Mouse (Mus musculus): ENCODE measurements around the gene Arhgap23. TPM values are rescaled to one million over a fixed set of nuclear protein-coding genes. Genes with fewer than 3 reads are reported as not detected.

Arhgap23 gene
- polyA plus RNA-seq, 1 experiment from 2014 or later = 4.3 TPM

DNA sequence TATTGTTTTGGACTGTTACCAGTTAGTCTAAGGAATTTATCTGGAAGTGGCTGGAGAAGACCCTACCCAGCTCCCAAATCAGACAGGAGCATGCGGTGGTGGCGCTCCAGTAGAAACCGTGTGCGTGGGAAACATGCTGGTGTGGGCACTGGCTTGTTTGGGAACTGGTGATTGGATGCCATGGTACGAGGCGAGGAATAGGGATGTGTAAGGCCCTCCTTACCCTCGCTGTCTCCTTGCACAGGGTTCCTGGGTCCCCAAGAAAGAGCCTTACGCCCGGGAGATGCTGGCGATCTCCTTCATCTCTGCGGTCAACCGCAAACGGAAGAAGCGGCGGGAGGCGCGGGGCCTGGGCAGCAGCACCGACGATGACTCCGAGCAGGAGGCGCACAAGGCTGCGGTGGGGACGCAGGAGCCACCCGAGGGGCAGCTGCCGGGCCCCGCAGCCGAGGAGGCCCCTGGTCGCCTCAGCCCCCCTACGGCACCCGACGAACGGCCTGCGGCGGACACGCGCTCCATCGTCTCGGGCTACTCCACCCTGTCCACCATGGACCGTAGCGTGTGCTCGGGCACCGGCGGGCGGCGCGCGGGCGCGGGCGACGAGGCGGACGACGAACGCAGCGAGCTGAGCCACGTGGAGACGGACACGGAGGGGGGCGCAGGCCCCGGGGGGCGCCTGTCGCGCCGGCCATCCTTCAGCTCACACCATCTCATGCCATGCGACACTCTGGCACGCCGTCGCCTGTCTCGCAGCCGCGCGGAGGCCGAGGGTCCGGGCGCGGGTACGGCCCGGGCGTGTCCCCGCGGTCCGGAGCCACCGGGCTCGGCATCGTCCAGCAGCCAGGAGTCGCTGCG is 84.8 kb downstream of the Arhgap23 start, which contains the start of gene 4933428G20Rik:
4933428G20Rik (minus strand) TSS at position 476 of the 855 bp plus-strand sequence.
- no peak for TF ChIP-seq CTCF (IDR thresholded peaks at IDR 0.05; ENCODE audit: low read depth)
- no peak for TF ChIP-seq EP300 (optimal IDR thresholded peaks at IDR 0.05)
- no peak for DNase-seq (ENCODE audit: low spot score)
- 51% methylated on average over 88 of the region's 88 CpGs for WGBS
- H3K9ac ChIP-seq (ENCODE audit: low read length) = no peak within 1 kb of the TSS
- H3K9me3 ChIP-seq (ENCODE audit: control insufficient read depth, low read length) = no peaks in the 10 kb centered on the region
- no peaks in the 10 kb centered on the region for H3K4me1 ChIP-seq (replicated peaks; ENCODE audit: control insufficient read depth, insufficient read depth)
- ATAC-seq (ENCODE audit: low FRiP score, low TSS enrichment) = no peak
- H3K4me2 ChIP-seq (replicated peaks; ENCODE audit: low read depth) = 0 out of 2 replicates have a peak within 1 kb of the TSS, but pooled peaks have one; percentile 11
- H3K36me3 ChIP-seq (ENCODE audit: control insufficient read depth, insufficient read depth, low read length) = peaks cover 12% of the 10 kb centered on the region
- 0 out of 2 replicates have a peak within 1 kb of the TSS, but pooled peaks have one; percentile 10 for H3K4me3 ChIP-seq (ENCODE audit: low read depth, low read length)
- H3K27ac ChIP-seq (replicated peaks) = no peak within 1 kb of the TSS
- no peaks in the 10 kb centered on the region for H3K27me3 ChIP-seq (ENCODE audit: control insufficient read depth, insufficient read depth, low read length)

DNA sequence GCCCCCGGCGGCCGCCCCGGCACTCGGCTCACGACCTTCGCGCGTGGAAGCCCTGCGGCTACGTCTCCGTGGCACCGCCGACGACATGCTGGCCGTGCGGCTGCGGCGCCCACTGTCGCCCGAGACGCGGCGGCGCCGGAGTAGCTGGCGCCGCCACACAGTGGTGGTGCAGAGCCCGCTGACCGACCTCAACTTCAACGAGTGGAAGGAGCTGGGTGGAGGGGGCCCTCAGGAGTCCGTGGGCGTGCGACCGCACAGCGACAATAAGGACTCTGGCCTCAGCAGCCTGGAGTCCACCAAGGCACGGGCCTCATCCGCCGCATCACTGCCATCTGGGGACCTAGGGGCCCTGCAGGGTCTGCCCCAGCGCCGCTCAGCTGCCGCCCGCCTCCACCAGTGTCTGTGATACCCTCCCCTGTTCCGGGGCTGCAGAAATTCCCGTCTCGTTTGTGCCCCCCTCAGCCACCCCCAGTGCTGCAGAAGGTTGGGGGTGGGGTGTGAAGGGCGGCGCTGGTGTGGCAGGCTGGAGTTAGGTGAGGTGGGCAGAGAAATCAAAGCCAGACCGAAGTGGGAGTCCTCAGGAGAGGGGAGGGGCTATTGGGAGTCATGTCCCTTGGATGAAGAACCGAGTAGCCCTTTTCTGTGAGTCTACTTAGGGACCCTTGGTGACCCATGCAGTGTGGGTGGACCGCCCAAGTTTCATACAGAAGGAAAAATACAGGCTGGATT is 85.6 kb downstream of the Arhgap23 start:
- Histone ChIP-seq H3K9me3 (ENCODE audit: control insufficient read depth, low read length) (no peaks in the 10 kb centered on the region), H3K4me1 (replicated peaks; ENCODE audit: control insufficient read depth, insufficient read depth) (no peaks in the 10 kb centered on the region), H3K27me3 (ENCODE audit: control insufficient read depth, insufficient read depth, low read length) (no peaks in the 10 kb centered on the region), H3K4me3 (ENCODE audit: low read depth, low read length) (0 out of 2 replicates have a peak overlapping the region, but pooled peaks have one; percentile 10), H3K27ac (replicated peaks) (no peak overlapping the region), H3K4me2 (replicated peaks; ENCODE audit: low read depth) (0 out of 2 replicates have a peak overlapping the region, but pooled peaks have one; percentile 11), H3K9ac (ENCODE audit: low read length) (no peak overlapping the region), H3K36me3 (ENCODE audit: control insufficient read depth, insufficient read depth, low read length) (peaks cover 12% of the 10 kb centered on the region)
- peak; percentile 16; the same call in 1 of the 2 replicates for ATAC-seq (ENCODE audit: low FRiP score, low TSS enrichment)
- 60% methylated on average over 48 of the region's 51 CpGs for WGBS
- TF ChIP-seq EP300 (optimal IDR thresholded peaks at IDR 0.05) = no peak
- no peak for TF ChIP-seq CTCF (IDR thresholded peaks at IDR 0.05; ENCODE audit: low read depth)
- DNase-seq (ENCODE audit: low spot score) = no peak

DNA sequence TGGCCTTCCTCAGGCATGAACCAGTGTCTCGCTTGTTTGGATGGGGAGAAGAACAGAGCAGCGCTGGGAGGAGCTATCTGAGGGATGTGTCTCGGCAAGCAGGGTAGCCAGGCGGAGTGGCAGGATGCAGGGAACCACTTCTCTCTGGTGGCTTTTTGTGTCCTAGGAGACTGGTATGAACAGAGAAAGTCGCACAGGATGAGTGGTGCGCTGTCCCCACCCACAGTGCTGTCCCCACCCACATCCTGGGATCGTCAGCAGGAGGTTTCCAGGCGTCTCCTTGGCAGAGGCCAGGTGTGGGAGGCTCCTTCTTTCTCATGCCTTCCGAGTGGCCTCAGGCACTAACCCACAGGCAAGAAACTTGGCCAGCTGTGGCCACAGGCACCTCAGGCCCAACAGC is 87.0 kb downstream of the Arhgap23 start:
- ATAC-seq (ENCODE audit: low FRiP score, low TSS enrichment) = no peak
- no peak overlapping the region for H3K4me3 ChIP-seq (ENCODE audit: low read depth, low read length)
- WGBS = 46% methylated on average over 9 of the region's 9 CpGs
- H3K9me3 ChIP-seq (ENCODE audit: control insufficient read depth, low read length) = no peaks in the 10 kb centered on the region
- no peaks in the 10 kb centered on the region for H3K4me1 ChIP-seq (replicated peaks; ENCODE audit: control insufficient read depth, insufficient read depth)
- H3K9ac ChIP-seq (ENCODE audit: low read length) = no peak overlapping the region
- peak; percentile 36 for DNase-seq (ENCODE audit: low spot score)
- H3K27ac ChIP-seq (replicated peaks) = no peak overlapping the region
- no peaks in the 10 kb centered on the region for H3K27me3 ChIP-seq (ENCODE audit: control insufficient read depth, insufficient read depth, low read length)
- no peak overlapping the region for H3K4me2 ChIP-seq (replicated peaks; ENCODE audit: low read depth)
- H3K36me3 ChIP-seq (ENCODE audit: control insufficient read depth, insufficient read depth, low read length) = peaks cover 12% of the 10 kb centered on the region
- TF ChIP-seq EP300 (optimal IDR thresholded peaks at IDR 0.05) (no peak), CTCF (IDR thresholded peaks at IDR 0.05; ENCODE audit: low read depth) (no peak)

DNA sequence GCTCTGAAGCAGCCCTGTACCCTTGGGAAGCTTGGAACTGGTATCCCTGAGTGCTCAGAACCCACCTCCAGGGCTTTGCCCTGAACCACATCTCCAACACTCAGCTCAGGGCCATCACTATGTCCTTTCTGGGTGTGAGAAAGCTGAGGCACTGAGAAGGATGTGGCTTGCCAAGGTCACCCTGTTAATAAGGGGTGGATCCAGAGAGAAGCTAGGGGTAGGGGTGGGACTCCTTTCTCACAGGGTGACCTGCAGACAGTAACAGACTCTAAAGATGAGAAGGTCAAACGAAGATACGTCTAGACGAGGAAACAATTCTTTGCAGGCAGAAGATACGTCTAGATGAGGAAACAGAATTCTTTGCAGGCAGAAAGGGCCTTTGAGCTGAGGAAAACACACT is 87.5 kb downstream of the Arhgap23 start:
- Histone ChIP-seq H3K9ac (ENCODE audit: low read length) (no peak overlapping the region), H3K9me3 (ENCODE audit: control insufficient read depth, low read length) (no peaks in the 10 kb centered on the region), H3K4me3 (ENCODE audit: low read depth, low read length) (no peak overlapping the region), H3K4me1 (replicated peaks; ENCODE audit: control insufficient read depth, insufficient read depth) (no peaks in the 10 kb centered on the region), H3K27ac (replicated peaks) (no peak overlapping the region), H3K4me2 (replicated peaks; ENCODE audit: low read depth) (no peak overlapping the region), H3K36me3 (ENCODE audit: control insufficient read depth, insufficient read depth, low read length) (peaks cover 10% of the 10 kb centered on the region), H3K27me3 (ENCODE audit: control insufficient read depth, insufficient read depth, low read length) (no peaks in the 10 kb centered on the region)
- DNase-seq (ENCODE audit: low spot score) (no peak), ATAC-seq (ENCODE audit: low FRiP score, low TSS enrichment) (no peak)
- TF ChIP-seq EP300 (optimal IDR thresholded peaks at IDR 0.05) (no peak), CTCF (IDR thresholded peaks at IDR 0.05; ENCODE audit: low read depth) (no peak)
- WGBS = 77% methylated on average over 4 of the region's 4 CpGs

DNA sequence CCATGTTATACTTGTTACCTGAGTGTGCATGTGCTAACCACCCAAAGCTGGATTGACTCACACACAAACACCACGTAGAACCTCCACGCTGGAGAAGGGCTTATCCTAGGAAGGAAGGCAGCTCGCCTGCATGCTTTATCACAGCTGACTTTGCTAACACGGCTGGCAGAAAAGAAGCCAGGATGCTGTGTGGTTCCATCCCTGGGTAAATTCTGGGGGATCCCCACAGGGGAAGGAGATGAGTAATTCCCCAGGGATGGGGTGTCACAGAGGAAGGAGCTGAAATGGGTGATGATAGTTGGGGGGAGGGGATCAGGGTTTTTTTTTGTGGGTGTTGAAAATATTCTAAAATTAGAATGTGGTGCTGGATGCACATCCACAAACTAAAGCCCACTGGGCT is 90.5 kb downstream of the Arhgap23 start:
- no peak overlapping the region for H3K4me3 ChIP-seq (ENCODE audit: low read depth, low read length)
- no peak for TF ChIP-seq CTCF (IDR thresholded peaks at IDR 0.05; ENCODE audit: low read depth)
- TF ChIP-seq EP300 (optimal IDR thresholded peaks at IDR 0.05) = no peak
- WGBS = 65% methylated on average over 4 of the region's 4 CpGs

More for the DNA sequence above, 90.5 kb downstream of the Arhgap23 start:
- Histone ChIP-seq H3K27ac (replicated peaks) (no peak overlapping the region), H3K4me1 (replicated peaks; ENCODE audit: control insufficient read depth, insufficient read depth) (no peaks in the 10 kb centered on the region), H3K4me2 (replicated peaks; ENCODE audit: low read depth) (no peak overlapping the region), H3K9ac (ENCODE audit: low read length) (no peak overlapping the region), H3K36me3 (ENCODE audit: control insufficient read depth, insufficient read depth, low read length) (0 out of 2 replicates have a peak, but pooled peaks cover 2% of the 10 kb centered on the region), H3K9me3 (ENCODE audit: control insufficient read depth, low read length) (no peaks in the 10 kb centered on the region), H3K27me3 (ENCODE audit: control insufficient read depth, insufficient read depth, low read length) (no peaks in the 10 kb centered on the region)
- no peak for DNase-seq (ENCODE audit: low spot score)
- no peak for ATAC-seq (ENCODE audit: low FRiP score, low TSS enrichment)

All from stomach, postnatal 0 days (tissue).